In the genomic region with DNA sequence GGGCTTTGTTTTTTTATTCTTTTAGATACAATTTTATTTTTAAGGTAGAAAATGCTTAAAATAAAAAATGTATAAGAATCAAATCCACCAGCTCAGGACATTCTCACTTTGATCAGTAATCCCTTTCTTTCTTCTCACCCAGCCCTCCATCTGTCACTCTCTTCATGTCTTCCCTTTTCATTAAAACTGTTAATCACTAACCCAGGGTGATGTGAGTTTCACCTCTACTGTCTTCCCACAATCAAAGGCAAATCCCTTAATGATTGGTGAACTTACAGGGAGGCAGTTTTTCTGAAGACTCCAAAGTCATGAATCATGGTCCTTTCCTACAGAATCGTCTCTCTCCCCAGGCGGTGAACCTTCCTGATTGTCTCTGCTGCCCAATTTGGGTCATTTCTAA, we compare ENCODE assay signal across 24 mouse cellular contexts.
"Had no signal": no experiment of that assay in that cellular context is flagged by ENCODE, and none has a peak within 500 bp of the region (broad histone marks: within the 10 kb centered on the region; RNA-seq: fewer than 3 reads in every experiment).

No protein-coding gene starts in this region.

- H3K27ac ChIP-seq: heart, adult 2 months; heart, embryonic 13.5 days; heart, embryonic 15.5 days; hindbrain, embryonic 13.5 days; hindbrain, embryonic 15.5 days; hindbrain, postnatal 0 days; limb, embryonic 13.5 days; limb, embryonic 15.5 days; liver, embryonic 12.5 days; liver, embryonic 14.5 days had no signal

- ATAC-seq: forebrain, postnatal 0 days; hindbrain, postnatal 0 days; intestine, embryonic 16.5 days; liver, embryonic 12.5 days had no signal

- H3K36me3 ChIP-seq: liver, embryonic 12.5 days had no signal

- H3K9me3 ChIP-seq: heart, embryonic 13.5 days; heart, embryonic 15.5 days; hindbrain, embryonic 13.5 days; hindbrain, embryonic 15.5 days; limb, embryonic 13.5 days; limb, embryonic 15.5 days; liver, embryonic 12.5 days had no signal

- H3K27me3 ChIP-seq: heart, embryonic 13.5 days; heart, embryonic 15.5 days; hindbrain, embryonic 13.5 days; hindbrain, embryonic 15.5 days; limb, embryonic 13.5 days; limb, embryonic 15.5 days; liver, embryonic 12.5 days had no signal

- H3K4me1 ChIP-seq: hindbrain, embryonic 13.5 days; hindbrain, embryonic 15.5 days; limb, embryonic 13.5 days; limb, embryonic 15.5 days; liver, embryonic 12.5 days had no signal

- H3K9ac ChIP-seq: forebrain, postnatal 0 days; heart, embryonic 13.5 days; heart, embryonic 15.5 days; hindbrain, embryonic 13.5 days; hindbrain, embryonic 15.5 days; limb, embryonic 13.5 days; limb, embryonic 15.5 days; liver, embryonic 12.5 days; liver, embryonic 14.5 days had no signal

- H3K4me2 ChIP-seq: heart, embryonic 11.5 days; heart, embryonic 13.5 days; heart, embryonic 15.5 days; hindbrain, embryonic 13.5 days; hindbrain, embryonic 15.5 days; limb, embryonic 13.5 days; limb, embryonic 15.5 days; liver, embryonic 12.5 days had no signal

- H3K4me3 ChIP-seq: heart, adult 2 months; heart, embryonic 13.5 days; heart, embryonic 15.5 days; hindbrain, embryonic 13.5 days; hindbrain, embryonic 15.5 days; limb, embryonic 13.5 days; limb, embryonic 15.5 days; liver, embryonic 12.5 days had no signal

- DNase-seq: forebrain, postnatal 0 days; gastrocnemius, postnatal 14 days; gastrocnemius, postnatal 36 days; heart, adult 11 months; heart, adult 2 months; heart, postnatal 14 days; heart, postnatal 36 days; kidney, adult 18-20 months; kidney, adult 8-10 months; kidney, postnatal 10 days; layer of hippocampus, adult 9-11 months; layer of hippocampus, postnatal 36 days; left cerebral cortex, postnatal 4 days had no signal
